Mouse (Mus musculus): Measurements from ENCODE around the gene Olfr373. TPM values are rescaled to one million over a fixed set of nuclear protein-coding genes. Genes with fewer than 3 reads are reported as not detected.
A peak's percentile ranks its signal among the peaks of the same experiment; 100 is the strongest.

The Olfr373 gene
- polyA plus RNA-seq, 1 experiment from 2014 or later, result not detected

GRCm38 (mm10) chr8:72127834-72128233, 44.9 kb downstream of the Olfr373 start:
- 58% methylated on average over 1 of the region's 1 CpGs for WGBS

GRCm38 (mm10) chr8:72131251-72131650, 48.3 kb downstream of the Olfr373 start:
- no peak overlapping the region for H3K4me3 ChIP-seq (ENCODE audit: low read length)
- no peak overlapping the region for H3K4me2 ChIP-seq (ENCODE audit: low read depth, low read length)
- no peak overlapping the region for H3K9ac ChIP-seq (ENCODE audit: low read length)
- no peaks in the 10 kb centered on the region for H3K9me3 ChIP-seq (ENCODE audit: control insufficient read depth, low read length)
- no peak for ATAC-seq (ENCODE audit: low read depth)
- peaks cover 19% of the 10 kb centered on the region for H3K4me1 ChIP-seq (replicated peaks; ENCODE audit: control insufficient read depth, insufficient read depth, low read length)
- no peaks in the 10 kb centered on the region for H3K27me3 ChIP-seq (ENCODE audit: control insufficient read depth, insufficient read depth, low read depth, low read length)
- H3K27ac ChIP-seq (ENCODE audit: low read length), result peak overlapping the region; percentile 69
- H3K36me3 ChIP-seq (ENCODE audit: control insufficient read depth, insufficient read depth, low read length), result no peaks in the 10 kb centered on the region
- WGBS, result 78% methylated on average over 2 of the region's 2 CpGs

More at GRCm38 (mm10) chr8:72127834-72128233, 44.9 kb downstream of the Olfr373 start:
- Histone ChIP-seq H3K9me3 (ENCODE audit: control insufficient read depth, low read length) (no peaks in the 10 kb centered on the region), H3K27me3 (ENCODE audit: control insufficient read depth, insufficient read depth, low read depth, low read length) (no peaks in the 10 kb centered on the region), H3K27ac (ENCODE audit: low read length) (no peak overlapping the region), H3K36me3 (ENCODE audit: control insufficient read depth, insufficient read depth, low read length) (no peaks in the 10 kb centered on the region), H3K9ac (ENCODE audit: low read length) (no peak overlapping the region), H3K4me3 (ENCODE audit: low read length) (no peak overlapping the region), H3K4me2 (ENCODE audit: low read depth, low read length) (no peak overlapping the region), H3K4me1 (replicated peaks; ENCODE audit: control insufficient read depth, insufficient read depth, low read length) (peaks cover 4% of the 10 kb centered on the region)
- ATAC-seq (ENCODE audit: low read depth), result no peak

GRCm38 (mm10) chr8:72131901-72132300, 48.9 kb downstream of the Olfr373 start:
- peak overlapping the region; percentile 68 for H3K27ac ChIP-seq (ENCODE audit: low read length)
- H3K4me2 ChIP-seq (ENCODE audit: low read depth, low read length), result no peak overlapping the region

GRCm38 (mm10) chr8:72132417-72132816, 49.4 kb downstream of the Olfr373 start:
- Histone ChIP-seq H3K4me3 (ENCODE audit: low read length) (no peak overlapping the region), H3K9ac (ENCODE audit: low read length) (no peak overlapping the region), H3K27ac (ENCODE audit: low read length) (no peak overlapping the region), H3K36me3 (ENCODE audit: control insufficient read depth, insufficient read depth, low read length) (no peaks in the 10 kb centered on the region), H3K27me3 (ENCODE audit: control insufficient read depth, insufficient read depth, low read depth, low read length) (no peaks in the 10 kb centered on the region), H3K4me1 (replicated peaks; ENCODE audit: control insufficient read depth, insufficient read depth, low read length) (peaks cover 25% of the 10 kb centered on the region), H3K4me2 (ENCODE audit: low read depth, low read length) (no peak overlapping the region), H3K9me3 (ENCODE audit: control insufficient read depth, low read length) (no peaks in the 10 kb centered on the region)
- ATAC-seq (ENCODE audit: low read depth), result no peak
- 65% methylated on average over 1 of the region's 1 CpGs for WGBS

More at GRCm38 (mm10) chr8:72131901-72132300, 48.9 kb downstream of the Olfr373 start:
- ATAC-seq (ENCODE audit: low read depth), result no peak
- H3K4me1 ChIP-seq (replicated peaks; ENCODE audit: control insufficient read depth, insufficient read depth, low read length), result peaks cover 20% of the 10 kb centered on the region
- no peak overlapping the region for H3K9ac ChIP-seq (ENCODE audit: low read length)
- H3K4me3 ChIP-seq (ENCODE audit: low read length), result no peak overlapping the region
- no peaks in the 10 kb centered on the region for H3K9me3 ChIP-seq (ENCODE audit: control insufficient read depth, low read length)
- no peaks in the 10 kb centered on the region for H3K27me3 ChIP-seq (ENCODE audit: control insufficient read depth, insufficient read depth, low read depth, low read length)
- H3K36me3 ChIP-seq (ENCODE audit: control insufficient read depth, insufficient read depth, low read length), result no peaks in the 10 kb centered on the region
- WGBS, result 62% methylated on average over 2 of the region's 2 CpGs

- Histone ChIP-seq H3K4me1 (replicated peaks; ENCODE audit: control insufficient read depth, insufficient read depth, low read length) (peaks cover 30% of the 10 kb centered on the region), H3K9ac (ENCODE audit: low read length) (no peak overlapping the region), H3K4me2 (ENCODE audit: low read depth, low read length) (no peak overlapping the region), H3K27ac (ENCODE audit: low read length) (peak overlapping the region; percentile 58), H3K27me3 (ENCODE audit: control insufficient read depth, insufficient read depth, low read depth, low read length) (no peaks in the 10 kb centered on the region), H3K4me3 (ENCODE audit: low read length) (no peak overlapping the region), H3K36me3 (ENCODE audit: control insufficient read depth, insufficient read depth, low read length) (no peaks in the 10 kb centered on the region), H3K9me3 (ENCODE audit: control insufficient read depth, low read length) (no peaks in the 10 kb centered on the region)
- no peak for ATAC-seq (ENCODE audit: low read depth)
- WGBS, result 43% methylated on average over 1 of the region's 1 CpGs
Observed at GRCm38 (mm10) chr8:72132891-72133290, 49.9 kb downstream of the Olfr373 start.

- no peak overlapping the region for H3K9ac ChIP-seq (ENCODE audit: low read length)
- H3K4me2 ChIP-seq (ENCODE audit: low read depth, low read length), result no peak overlapping the region
- no peak for ATAC-seq (ENCODE audit: low read depth)
- no peaks in the 10 kb centered on the region for H3K27me3 ChIP-seq (ENCODE audit: control insufficient read depth, insufficient read depth, low read depth, low read length)
- H3K4me1 ChIP-seq (replicated peaks; ENCODE audit: control insufficient read depth, insufficient read depth, low read length), result peaks cover 33% of the 10 kb centered on the region
- H3K9me3 ChIP-seq (ENCODE audit: control insufficient read depth, low read length), result no peaks in the 10 kb centered on the region
- peak overlapping the region; percentile 58 for H3K27ac ChIP-seq (ENCODE audit: low read length)
- 27% methylated on average over 1 of the region's 1 CpGs for WGBS
- H3K36me3 ChIP-seq (ENCODE audit: control insufficient read depth, insufficient read depth, low read length), result peaks cover 3% of the 10 kb centered on the region
- no peak overlapping the region for H3K4me3 ChIP-seq (ENCODE audit: low read length)
Observed at GRCm38 (mm10) chr8:72133507-72133906, 50.5 kb downstream of the Olfr373 start.

GRCm38 (mm10) chr8:72134756-72135445, 51.9 kb downstream of the Olfr373 start, which contains the start of gene Tpm4:
Gene Tpm4 (plus strand): TSS chr8:72134975.
- under 1% methylated on average over 24 of the region's 49 CpGs for WGBS
- Histone ChIP-seq H3K36me3 (ENCODE audit: control insufficient read depth, insufficient read depth, low read length) (peaks cover 10% of the 10 kb centered on the region), H3K9ac (ENCODE audit: low read length) (peak within 1 kb of the TSS; percentile 99), H3K4me2 (ENCODE audit: low read depth, low read length) (peak within 1 kb of the TSS; percentile 69), H3K4me3 (ENCODE audit: low read length) (peak within 1 kb of the TSS; percentile 93), H3K9me3 (ENCODE audit: control insufficient read depth, low read length) (no peaks in the 10 kb centered on the region), H3K27me3 (ENCODE audit: control insufficient read depth, insufficient read depth, low read depth, low read length) (no peaks in the 10 kb centered on the region), H3K4me1 (replicated peaks; ENCODE audit: control insufficient read depth, insufficient read depth, low read length) (peaks cover 33% of the 10 kb centered on the region), H3K27ac (ENCODE audit: low read length) (peak within 1 kb of the TSS; percentile 100)
- ATAC-seq (ENCODE audit: low read depth), result peak; percentile 81

GRCm38 (mm10) chr8:72135446-72136301, 52.7 kb downstream of the Olfr373 start:
- no peaks in the 10 kb centered on the region for H3K27me3 ChIP-seq (ENCODE audit: control insufficient read depth, insufficient read depth, low read depth, low read length)
- H3K9me3 ChIP-seq (ENCODE audit: control insufficient read depth, low read length), result no peaks in the 10 kb centered on the region
- peak overlapping the region; percentile 99 for H3K9ac ChIP-seq (ENCODE audit: low read length)
- H3K4me2 ChIP-seq (ENCODE audit: low read depth, low read length), result peak overlapping the region; percentile 69
- peaks cover 33% of the 10 kb centered on the region for H3K4me1 ChIP-seq (replicated peaks; ENCODE audit: control insufficient read depth, insufficient read depth, low read length)
- peak overlapping the region; percentile 100 for H3K27ac ChIP-seq (ENCODE audit: low read length)
- ATAC-seq (ENCODE audit: low read depth), result peak; percentile 72
- H3K4me3 ChIP-seq (ENCODE audit: low read length), result peak overlapping the region; percentile 93
- under 1% methylated on average over 57 of the region's 62 CpGs for WGBS
- peaks cover 10% of the 10 kb centered on the region for H3K36me3 ChIP-seq (ENCODE audit: control insufficient read depth, insufficient read depth, low read length)

GRCm38 (mm10) chr8:72136302-72136978, 53.5 kb downstream of the Olfr373 start:
- peak overlapping the region; percentile 69 for H3K4me2 ChIP-seq (ENCODE audit: low read depth, low read length)
- H3K9ac ChIP-seq (ENCODE audit: low read length), result peak overlapping the region; percentile 99
- H3K27me3 ChIP-seq (ENCODE audit: control insufficient read depth, insufficient read depth, low read depth, low read length), result no peaks in the 10 kb centered on the region
- peak overlapping the region; percentile 100 for H3K27ac ChIP-seq (ENCODE audit: low read length)
- peak; percentile 77 for ATAC-seq (ENCODE audit: low read depth)
- WGBS, result under 1% methylated on average over 18 of the region's 18 CpGs
- peaks cover 17% of the 10 kb centered on the region for H3K36me3 ChIP-seq (ENCODE audit: control insufficient read depth, insufficient read depth, low read length)
- no peaks in the 10 kb centered on the region for H3K9me3 ChIP-seq (ENCODE audit: control insufficient read depth, low read length)
- peaks cover 33% of the 10 kb centered on the region for H3K4me1 ChIP-seq (replicated peaks; ENCODE audit: control insufficient read depth, insufficient read depth, low read length)
- peak overlapping the region; percentile 93 for H3K4me3 ChIP-seq (ENCODE audit: low read length)
